Mouse (Mus musculus): ENCODE results near the gene Sf1.

Sf1 gene

DNA sequence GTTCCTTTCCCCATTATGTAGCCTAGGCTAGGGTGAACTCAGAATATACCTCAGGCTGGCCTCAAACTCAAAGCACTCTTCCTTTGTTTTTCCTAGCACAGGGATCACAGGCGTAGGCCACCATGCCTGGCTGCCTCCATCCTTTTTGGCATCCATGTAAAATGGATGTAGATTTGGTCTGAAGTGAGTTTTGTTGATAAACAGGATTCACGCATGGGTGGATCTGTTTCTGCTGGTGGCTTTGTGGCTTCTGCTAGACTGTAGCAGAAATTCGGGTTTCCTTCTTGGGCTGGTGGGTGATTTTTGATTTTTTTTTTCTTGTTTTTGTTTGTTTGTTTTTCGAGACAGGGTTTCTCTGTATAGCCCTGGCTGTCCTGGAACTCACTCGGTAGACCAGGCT is 46.4 kb downstream of the Sf1 start:
- CTCF ChIA-PET, result no interaction called here
- POLR2A ChIA-PET, result interaction anchor here in 2 of 4 experiments (0.6 to 6.1 kb wide), 3 partner anchors 12 to 346 kb away, joined by 3 to 35 read pairs (median 3); partner anchors contain the start of gene Rasgrp2 (in 1 of the 2)

DNA sequence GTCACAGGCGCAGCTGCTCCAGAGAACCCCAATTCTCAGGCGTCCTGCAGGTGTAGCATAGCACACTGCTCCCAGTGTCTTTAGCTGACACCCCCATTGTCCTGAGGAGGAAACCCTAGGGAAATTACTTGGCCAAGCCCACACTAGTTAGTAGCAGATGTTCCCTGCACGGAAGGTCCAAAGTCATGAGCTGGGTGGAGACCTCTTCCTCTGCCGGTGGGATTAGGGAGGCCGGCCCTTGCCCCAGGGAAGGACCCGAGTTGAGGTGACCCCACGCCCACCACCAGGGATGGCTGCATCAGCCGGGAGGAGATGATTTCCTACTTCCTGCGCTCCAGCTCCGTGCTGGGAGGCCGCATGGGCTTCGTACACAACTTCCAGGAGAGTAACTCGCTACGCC is 49.3 kb downstream of the Sf1 start:
- POLR2A ChIA-PET, result interaction anchor here in 3 of 4 experiments (0.6 to 8.5 kb wide), 24 partner anchors 8 to 627 kb away, joined by 3 to 89 read pairs (median 4); partner anchors contain the start of genes Esrra (in 2 of the 3), Sf1 (in 2 of the 3), Rasgrp2 (in 1 of the 3) and Stip1 (in 1 of the 3)
- CTCF ChIA-PET, result interaction anchor here in 3 of 4 experiments (0.6 to 2.5 kb wide), 8 partner anchors 11 to 632 kb away, joined by 3 to 14 read pairs (median 4); partner anchors contain the start of gene Men1 (in 1 of the 3)

DNA sequence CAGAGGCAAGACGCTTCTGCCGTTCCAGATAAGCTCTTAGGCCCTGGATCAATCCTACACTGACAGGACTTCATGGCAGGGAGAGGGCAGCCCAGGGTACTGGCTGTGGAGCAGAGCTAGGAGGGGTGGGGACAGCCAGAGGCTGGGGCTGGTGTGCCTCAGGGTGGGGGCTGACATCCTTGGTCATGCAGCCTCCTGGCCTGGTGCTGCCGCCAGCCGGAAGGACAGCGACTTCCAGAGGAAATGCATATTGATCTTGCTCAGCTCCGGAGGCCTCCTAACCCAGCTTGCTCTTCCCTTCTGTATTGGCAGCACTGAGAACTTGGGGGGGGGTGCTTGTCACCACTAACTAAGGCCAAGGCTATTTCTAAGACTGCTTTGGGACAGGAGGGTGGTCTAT is 52.0 kb downstream of the Sf1 start:
- CTCF ChIA-PET, result interaction anchor here (0.6 to 5.5 kb wide), 15 partner anchors 10 to 109 kb away, joined by 3 to 42 read pairs (median 5); partner anchors contain the start of gene Cdc42bpg (in 1 of the 4)
- POLR2A ChIA-PET, result interaction anchor here (0.5 to 8.5 kb wide), 30 partner anchors 8 to 667 kb away, joined by 3 to 89 read pairs (median 4); partner anchors contain the start of genes Sf1 (in 2 of the 4), Ehd1 (in 1 of the 4), Prdx5 (in 1 of the 4) and Rasgrp2 (in 1 of the 4)

DNA sequence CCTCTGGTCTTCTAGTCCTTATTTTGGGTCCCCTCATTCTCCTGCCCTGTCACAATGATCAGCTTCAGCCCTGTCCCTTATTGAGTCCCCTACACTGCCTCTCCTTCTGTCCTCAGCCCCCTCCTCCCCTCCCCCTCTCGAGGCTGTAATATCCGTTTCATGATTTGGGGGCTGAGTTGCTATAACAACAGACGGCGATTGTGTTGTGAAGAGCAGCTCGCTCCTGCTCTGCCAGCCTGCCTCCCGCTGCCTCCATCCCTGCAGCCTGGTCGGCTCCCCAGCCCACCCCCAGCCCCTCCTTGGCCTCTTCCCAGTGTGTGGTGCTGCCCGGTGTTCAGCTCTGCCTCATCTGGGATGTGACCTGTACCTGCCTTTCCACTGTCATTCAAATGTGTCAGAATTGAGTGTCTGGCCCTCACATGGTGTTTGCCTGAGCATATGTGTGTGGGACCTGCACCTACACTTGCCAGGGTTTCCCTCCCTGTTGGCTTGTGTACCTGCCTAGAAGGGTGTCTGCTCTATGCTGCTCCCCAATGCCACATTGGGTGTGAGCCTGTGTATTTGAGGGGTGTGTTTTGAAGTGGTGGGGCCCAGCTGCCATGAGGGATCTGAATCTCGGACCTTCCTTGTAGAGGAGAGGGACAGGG is 52.8 kb downstream of the Sf1 start:
- CTCF ChIA-PET, result interaction anchor here (0.6 to 5.5 kb wide), 17 partner anchors 10 to 498 kb away, joined by 3 to 42 read pairs (median 5); partner anchors contain the start of gene Cdc42bpg (in 1 of the 4)

DNA sequence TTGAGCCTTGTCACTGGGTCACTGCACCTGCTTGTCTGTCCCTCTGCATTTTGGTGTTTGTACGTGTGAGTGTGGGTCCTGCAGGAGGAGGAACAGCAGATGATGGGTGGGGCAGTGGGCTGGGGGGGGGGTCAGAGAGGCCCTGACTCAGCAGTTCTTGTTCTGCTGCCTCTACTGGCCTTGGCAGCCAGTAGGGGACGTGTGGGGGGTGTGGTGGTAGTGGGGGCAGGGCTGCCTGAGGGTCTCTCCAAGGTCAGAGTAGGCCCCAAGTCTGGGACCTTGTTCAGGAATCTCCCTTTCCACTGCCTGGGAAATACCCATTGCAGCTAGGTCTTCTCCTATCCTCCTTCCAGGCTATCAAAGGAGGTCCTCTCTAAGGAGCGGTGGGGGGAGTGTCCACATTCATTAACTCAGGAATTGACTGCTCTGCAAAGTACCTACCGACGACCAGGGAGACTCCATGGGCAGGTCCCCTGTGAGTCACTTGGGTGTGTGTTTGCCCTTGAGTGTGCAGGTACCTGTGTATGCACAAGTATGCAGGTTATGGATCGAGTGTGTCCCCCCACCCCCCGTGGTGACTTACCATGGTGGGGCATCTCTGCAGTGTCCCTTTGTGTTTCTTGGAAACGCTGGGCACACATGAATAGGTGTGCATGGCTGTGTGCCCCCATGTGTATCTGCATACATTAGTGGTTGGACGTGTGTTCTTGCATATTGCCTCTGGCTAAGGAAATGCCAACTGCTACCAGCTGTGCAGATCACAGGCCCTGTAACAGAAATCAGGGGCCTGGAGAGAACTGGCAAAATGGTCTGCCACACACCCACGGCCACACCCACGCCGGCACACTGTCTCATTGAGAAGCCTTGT is 53.6 kb downstream of the Sf1 start:
- POLR2A ChIA-PET, result interaction anchor here in 3 of 4 experiments (0.7 to 8.5 kb wide), 21 partner anchors 9 to 493 kb away, joined by 3 to 89 read pairs (median 4); partner anchors contain the start of genes Sf1 (in 2 of the 3), Prdx5 (in 1 of the 3) and Rasgrp2 (in 1 of the 3)
- CTCF ChIA-PET, result interaction anchor here (0.6 to 5.5 kb wide), 28 partner anchors 8 to 1243 kb away, joined by 3 to 42 read pairs (median 3); partner anchors contain the start of gene Pygm (in 1 of the 4)

More for the DNA sequence above, 52.8 kb downstream of the Sf1 start:
- POLR2A ChIA-PET, result interaction anchor here (0.5 to 8.5 kb wide), 31 partner anchors 9 to 565 kb away, joined by 3 to 89 read pairs (median 4); partner anchors contain the start of genes Sf1 (in 2 of the 4), Ehd1 (in 1 of the 4), Prdx5 (in 1 of the 4) and Rasgrp2 (in 1 of the 4)

DNA sequence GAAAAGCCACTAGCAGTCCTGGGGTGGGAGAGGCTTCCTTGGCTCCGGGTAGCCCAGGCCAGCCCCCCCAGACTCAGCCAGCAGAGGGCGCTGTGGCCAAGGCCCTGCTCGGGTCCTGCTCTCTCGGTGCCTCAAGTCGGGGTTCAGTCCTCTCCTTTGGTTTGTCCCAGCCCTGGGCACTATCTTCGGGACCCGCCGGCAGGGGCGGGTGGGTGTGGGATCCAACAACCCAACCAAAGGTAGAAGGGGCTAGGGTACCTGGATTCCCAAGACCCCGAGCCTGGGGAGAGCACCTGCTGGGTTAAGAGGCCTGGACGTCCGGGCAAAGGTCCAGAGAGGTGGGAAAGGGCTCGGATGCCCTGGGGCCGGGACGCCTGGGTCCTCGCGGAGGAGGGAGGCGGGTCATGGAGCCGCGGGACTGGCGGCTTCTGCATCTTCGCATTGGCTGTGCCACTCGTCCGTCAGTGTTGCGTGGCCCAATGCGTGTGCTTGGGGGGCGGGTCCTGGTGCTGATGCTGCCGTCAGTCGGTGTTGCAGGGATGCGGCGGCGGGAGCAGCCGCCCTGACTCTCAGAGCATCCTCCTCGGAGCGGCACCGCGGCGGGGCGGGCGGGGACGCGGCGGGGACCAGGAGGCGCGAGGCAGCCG is 54.9 kb downstream of the Sf1 start, which contains the start of gene Nrxn2:
Nrxn2 (plus strand) TSS at position 499 of the 647 bp plus-strand sequence.
- POLR2A ChIA-PET, result interaction anchor here in 3 of 4 experiments (0.5 to 8.5 kb wide), 16 partner anchors 9 to 804 kb away, joined by 3 to 89 read pairs (median 3); partner anchors contain the start of genes Sf1 (in 1 of the 3) and Slc22a20 (in 1 of the 3)
- CTCF ChIA-PET, result interaction anchor here (0.6 to 5.5 kb wide), 24 partner anchors 8 to 1242 kb away, joined by 3 to 42 read pairs (median 3); partner anchors contain the start of gene Pygm (in 1 of the 4)

DNA sequence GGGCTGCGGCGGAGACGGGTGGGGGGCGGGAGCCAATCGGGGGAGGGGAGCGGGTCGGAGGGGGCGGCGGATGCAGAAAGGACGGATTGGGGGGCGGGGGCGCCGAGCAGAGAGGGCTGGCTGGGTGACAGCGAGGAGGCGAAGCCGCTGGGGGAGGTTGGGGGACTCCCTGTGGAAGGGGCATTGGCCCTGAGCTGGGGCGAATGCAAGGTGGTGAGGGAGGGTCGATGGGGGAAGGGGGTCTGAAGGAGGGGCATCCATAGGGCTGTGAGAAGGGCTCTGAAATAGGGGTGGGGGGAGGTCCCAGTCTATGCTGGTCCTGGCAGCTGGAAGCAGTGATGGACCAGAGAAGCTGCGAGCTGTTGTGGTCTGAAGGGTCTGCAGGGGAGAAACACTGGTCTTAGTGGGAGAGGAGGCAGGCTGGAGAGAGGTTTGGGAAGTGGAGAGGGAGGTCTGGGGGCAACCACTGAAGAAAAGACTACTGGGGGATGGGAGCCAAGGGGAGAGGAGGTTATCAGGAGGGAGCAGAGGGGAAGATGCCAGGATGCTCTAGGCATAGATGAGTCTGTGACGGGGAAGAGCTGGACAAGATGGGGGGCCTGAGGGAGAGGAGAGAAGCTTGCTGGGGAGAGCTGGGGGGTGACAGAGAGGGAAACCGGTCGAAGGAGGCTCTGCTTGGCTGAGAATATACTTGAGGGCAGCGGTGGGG is 55.6 kb downstream of the Sf1 start:
- POLR2A ChIA-PET, result interaction anchor here in 2 of 4 experiments (0.6 to 8.5 kb wide), 8 partner anchors 12 to 126 kb away, joined by 3 to 89 read pairs (median 3); partner anchors contain the start of gene Sf1 (in 1 of the 2)
- CTCF ChIA-PET, result interaction anchor here (0.6 to 5.5 kb wide), 9 partner anchors 8 to 851 kb away, joined by 3 to 42 read pairs (median 4); partner anchors contain the start of gene Ap5b1 (in 1 of the 4)

DNA sequence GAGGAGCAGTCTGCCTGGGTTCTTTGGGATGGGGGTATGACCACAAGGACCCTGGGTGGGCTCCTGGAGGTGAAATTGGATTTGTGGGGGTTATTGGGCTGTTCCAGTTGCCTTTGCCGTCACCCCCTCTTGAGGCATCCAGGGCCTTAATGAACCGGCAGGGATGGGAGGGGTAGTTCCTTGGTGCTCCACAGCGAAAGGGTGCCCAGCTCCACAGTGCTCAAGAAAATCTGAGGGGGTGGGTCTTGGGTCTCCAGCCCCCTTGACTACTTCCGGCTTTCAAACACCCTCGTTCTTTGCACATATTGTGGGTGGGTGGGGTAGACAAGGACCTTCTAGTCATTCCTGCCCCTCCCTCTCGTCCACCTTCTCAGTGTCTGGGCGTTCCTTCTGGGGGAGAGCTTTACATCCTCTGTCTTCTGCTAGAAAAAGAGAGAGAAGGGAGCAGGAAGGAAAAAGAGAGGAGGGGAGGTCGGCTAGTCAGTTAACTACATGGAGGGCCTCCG is 56.4 kb downstream of the Sf1 start:
- ChIA-PET POLR2A (interaction anchor here in 2 of 4 experiments (1.1 to 8.5 kb wide), 8 partner anchors 9 to 56 kb away, joined by 3 to 89 read pairs (median 3); partner anchors contain the start of gene Sf1 (in 1 of the 2)), CTCF (interaction anchor here (0.6 to 5.5 kb wide), 6 partner anchors 9 to 852 kb away, joined by 3 to 42 read pairs (median 4); partner anchors contain the start of gene Ap5b1 (in 1 of the 4))

DNA sequence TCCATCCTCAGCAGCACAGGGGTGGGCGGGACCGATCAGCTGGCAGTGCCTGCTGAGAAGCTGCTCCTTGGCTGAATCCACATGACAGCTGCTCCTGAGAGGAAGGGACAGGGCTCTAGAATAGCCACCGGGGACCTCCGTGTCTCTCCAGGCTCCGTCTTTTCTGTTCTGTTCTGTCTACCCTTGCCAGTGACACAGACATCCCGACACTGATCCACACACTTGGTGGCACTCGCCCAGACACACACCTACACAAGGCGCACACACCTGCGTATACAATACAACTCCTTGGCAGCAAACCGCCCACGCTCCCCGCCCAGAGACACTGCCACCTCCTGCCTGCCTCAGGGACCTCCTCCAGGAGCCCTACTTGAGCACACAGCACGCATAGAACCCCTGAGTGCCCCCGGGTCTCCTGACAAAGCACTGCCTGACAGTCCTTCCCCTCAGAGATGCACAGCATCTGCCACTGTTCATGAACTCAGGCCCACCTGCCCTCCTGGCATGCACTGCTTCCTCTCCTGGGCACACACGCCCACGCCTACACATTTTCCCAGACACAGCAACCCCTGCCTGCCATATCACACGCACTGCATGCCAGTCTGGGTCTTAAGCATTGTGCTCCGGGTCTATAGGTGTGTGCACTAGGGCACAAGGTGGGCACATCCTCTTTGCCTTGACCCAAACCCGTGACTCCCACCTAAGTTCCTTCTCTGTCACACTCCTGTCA is 57.2 kb downstream of the Sf1 start:
- CTCF ChIA-PET, result no interaction called here
- POLR2A ChIA-PET, result interaction anchor here in 2 of 4 experiments (1.1 to 8.5 kb wide), 6 partner anchors 8 to 31 kb away, joined by 3 to 89 read pairs (median 3); no protein-coding TSS in a partner anchor

DNA sequence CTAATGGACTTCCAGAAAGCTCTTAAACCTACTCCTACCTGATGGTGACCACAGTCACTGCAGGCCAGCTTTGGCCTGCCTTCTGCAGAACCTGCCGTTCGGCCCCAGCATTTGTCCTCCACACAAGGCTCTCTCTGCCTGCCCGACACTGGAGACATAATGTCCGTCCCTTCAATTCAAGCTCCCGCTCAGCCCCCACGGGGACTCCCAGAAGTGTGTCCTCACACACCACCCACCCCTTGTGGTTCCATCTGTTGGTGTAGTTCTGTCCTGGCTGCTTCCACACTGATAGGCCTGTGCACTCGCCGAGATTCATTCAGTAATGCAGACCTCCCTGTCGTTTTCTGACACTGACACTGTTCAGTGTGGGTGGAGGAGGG is 57.7 kb downstream of the Sf1 start:
- ChIA-PET POLR2A (interaction anchor here in 1 of 4 experiments (1.5 kb wide), 1 partner anchor 20 kb away, joined by 3 read pairs; no protein-coding TSS in a partner anchor), CTCF (no interaction called here)

DNA sequence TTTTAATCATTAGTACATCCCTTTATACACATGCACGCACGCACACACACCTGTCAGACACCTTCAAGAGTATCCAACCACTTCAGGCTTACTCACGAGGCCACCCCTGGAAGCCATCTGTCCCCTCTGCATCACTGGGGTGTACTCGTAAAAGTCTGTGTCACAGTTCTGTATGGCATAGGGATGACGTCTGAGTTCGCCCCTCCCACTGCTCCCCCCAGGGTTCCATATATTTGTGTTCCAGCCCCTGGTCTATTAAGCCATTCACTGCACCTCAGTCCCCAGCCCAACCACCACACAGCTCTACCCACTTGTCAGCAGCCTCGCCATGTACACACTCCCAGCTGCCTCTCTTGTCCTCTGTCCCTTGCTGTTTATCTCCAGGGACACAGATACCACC is 58.5 kb downstream of the Sf1 start:
- CTCF ChIA-PET, result no interaction called here
- POLR2A ChIA-PET, result interaction anchor here in 1 of 4 experiments (1.1 kb wide), 1 partner anchor 17 kb away, joined by 3 read pairs; no protein-coding TSS in a partner anchor

DNA sequence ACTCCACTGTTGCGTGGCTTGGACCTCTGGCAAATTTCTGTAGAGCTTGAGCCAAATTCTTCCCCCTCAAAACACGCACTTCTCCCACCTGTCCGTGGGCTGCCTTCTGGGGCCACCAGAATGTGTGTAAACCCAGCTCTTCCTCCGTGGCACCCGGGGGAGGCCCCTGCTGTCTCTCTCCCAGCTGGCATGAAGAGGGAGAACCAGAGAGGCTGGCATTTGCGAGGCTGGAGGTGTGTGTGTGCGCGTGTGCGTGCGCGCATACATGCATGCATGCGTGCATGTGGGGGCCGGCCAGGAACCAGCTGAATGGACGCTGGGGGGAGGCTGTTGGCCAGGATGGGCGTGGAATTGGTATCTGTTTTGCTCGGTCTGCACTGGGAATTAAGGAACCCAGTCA is 59.8 kb downstream of the Sf1 start:
- ChIA-PET CTCF (interaction anchor here in 1 of 4 experiments (1.3 kb wide), 1 partner anchor 29 kb away, joined by 3 read pairs; no protein-coding TSS in a partner anchor), POLR2A (interaction anchor here in 2 of 4 experiments (0.9 to 1.6 kb wide), 5 partner anchors 10 to 39 kb away, joined by 3 to 5 read pairs (median 3); partner anchors contain the start of gene Pygm (in 1 of the 2))

DNA sequence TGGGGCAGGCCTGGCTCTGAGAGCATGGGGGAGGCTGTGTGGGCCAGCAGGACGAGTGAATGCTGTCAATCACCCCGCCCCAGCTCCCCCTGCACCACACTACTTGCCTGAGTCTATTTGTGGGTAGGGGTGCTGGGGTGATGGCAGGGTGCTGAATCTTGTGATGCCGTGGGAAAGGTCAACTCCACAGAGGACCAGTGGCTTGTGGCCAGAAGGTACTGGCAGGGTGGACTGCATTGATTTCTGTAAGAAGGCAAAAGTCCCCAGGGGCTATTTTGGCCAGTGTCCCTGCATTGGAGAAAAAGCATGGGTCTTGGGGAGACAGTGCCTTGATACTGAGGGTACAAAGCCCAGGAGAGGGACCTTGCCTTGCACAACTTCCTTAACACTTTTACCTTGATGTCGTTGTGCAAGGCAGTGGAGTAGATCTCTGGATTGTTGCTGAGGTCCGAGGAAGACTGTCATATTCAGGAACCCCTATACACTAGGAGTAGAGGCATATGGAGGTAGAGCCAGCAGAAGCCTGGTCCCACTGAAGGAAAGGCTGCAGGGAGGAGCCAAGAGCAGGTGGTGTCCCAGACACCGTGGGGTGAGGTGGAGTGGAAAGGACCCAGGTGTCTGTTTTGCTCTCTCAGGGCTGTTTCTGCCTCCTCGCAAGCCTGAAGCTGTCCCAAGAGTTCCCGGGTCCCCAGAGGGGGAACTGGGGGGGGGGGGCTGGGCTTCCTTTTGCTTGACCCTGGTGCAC is 60.8 kb downstream of the Sf1 start:
- POLR2A ChIA-PET, result interaction anchor here in 2 of 4 experiments (0.9 to 1.6 kb wide), 3 partner anchors 12 to 61 kb away, joined by 3 to 5 read pairs (median 3); partner anchors contain the start of genes Pygm (in 1 of the 2) and Sf1 (in 1 of the 2)
- CTCF ChIA-PET, result interaction anchor here in 1 of 4 experiments (1.3 to 1.4 kb wide), 2 partner anchors 19 to 28 kb away, joined by 3 to 4 read pairs; no protein-coding TSS in a partner anchor

DNA sequence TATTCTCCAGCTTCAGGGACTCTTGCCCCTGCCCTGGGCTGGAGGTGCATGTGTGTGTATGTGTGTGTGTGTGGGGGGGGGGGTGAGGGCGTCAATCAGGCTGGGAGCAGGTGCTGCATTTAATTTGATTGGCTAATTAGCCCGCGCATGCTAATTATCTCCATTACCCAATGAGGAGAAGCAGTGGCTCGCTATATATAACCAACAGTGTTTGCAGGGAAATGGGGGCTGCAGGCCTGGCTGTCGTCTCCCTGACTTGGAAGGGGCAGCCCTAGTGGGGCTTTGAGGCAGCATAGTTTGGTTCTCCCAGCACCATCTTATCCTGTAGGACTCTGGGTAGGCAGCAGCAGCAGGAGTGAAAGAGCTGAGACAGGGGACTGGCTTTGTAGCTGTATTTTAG is 62.1 kb downstream of the Sf1 start:
- POLR2A ChIA-PET, result interaction anchor here in 3 of 4 experiments (0.6 to 1.7 kb wide), 6 partner anchors 10 to 147 kb away, joined by 3 to 8 read pairs (median 4); partner anchors contain the start of gene Sf1 (in 1 of the 3)
- CTCF ChIA-PET, result interaction anchor here in 1 of 4 experiments (1.0 to 2.0 kb wide), 3 partner anchors 10 to 27 kb away, joined by 3 to 9 read pairs (median 4); no protein-coding TSS in a partner anchor

All from embryonic stem cell, embryonic (primary cell).